Mouse (Mus musculus): ENCODE measurements around the gene Tpra1.

The Tpra1 gene

DNA sequence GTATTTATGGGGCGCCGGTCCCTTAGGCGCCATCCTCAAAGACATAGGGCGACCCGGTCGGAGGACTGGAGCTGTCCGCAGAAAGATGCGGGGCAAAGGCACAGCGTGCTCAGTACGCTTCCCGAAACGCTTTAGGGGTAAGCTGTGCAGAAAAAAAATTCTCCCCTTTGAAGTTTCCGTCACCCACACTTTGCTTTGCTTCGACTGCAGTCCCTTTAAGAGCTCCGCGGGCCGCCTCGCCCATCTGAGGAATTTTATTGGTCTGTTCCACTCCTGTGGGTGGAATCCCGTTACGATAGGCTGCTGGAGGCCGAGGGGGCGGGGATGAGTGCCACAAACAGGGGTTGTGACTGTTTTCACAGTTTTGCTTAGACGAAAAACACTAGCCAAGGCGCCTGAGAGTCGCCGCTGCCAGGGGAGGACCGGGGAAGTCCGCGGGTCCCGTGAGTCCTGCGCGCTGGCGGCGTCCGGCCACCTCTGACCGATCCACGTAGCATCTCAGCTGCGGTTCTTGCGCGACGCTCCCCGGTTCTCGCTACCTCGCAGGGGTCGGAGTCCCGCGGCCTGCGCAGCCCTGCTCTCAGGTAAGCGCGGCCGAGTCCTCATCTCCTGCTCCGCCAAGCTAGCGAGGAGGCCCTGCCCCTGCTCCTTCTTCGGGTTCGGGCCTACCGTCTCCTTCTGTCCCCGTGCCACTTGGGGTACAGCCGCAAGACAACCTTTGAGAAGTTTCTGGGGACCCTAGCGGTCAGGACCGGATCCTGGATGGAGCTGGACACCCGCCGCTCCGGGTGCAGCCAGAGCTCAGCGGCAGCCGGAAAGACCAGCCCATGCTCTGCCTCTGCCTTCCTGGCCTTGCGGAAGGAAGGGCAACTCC lies at the start of gene Tpra1:
Gene Tpra1 (plus strand): TSS at position 305 of the 874 bp plus-strand sequence.
- DNase-seq (ENCODE audit: low spot score in 2 of 2), result peak; percentile 91 to 92

DNA sequence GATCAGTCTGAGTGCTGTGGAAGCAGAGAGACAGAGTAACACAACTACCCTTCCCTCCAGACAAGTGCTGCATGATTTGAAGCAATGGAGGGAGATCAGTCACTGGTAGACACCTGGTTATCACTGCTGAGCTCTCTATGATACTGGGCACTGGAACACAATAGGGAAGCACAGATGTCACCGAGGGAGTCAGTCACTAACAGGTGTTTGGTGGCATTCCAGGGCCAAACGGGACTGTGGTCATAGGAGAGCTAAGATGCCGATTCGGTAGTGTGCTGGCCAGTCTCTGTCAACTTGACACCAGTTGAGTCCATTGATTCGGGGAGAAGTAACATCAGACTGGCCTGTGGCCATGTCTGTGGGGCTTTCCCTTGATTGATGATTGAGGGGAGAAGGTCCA lies 47.5 kb upstream of the Tpra1 start:
- DNase-seq (ENCODE audit: low spot score in 2 of 2), result no peak

DNA sequence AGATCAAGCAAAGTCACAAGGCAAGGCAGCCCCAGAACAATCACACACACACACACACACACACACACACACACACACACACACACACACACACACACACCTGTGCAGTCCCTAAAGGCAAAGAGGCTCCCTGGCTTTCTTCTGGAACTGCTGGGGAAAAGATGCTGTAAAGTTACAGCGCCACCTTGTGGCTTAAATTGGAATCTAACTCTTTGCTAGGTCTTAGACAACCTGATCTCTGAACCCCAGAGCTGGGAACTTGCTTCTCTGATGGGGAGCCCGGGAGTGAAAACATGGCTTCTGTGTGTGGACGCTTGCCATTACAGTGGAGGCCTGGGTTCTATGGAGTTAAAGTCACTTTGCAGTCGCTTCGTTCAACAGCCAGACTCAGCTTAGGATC lies 46.4 kb upstream of the Tpra1 start:
- DNase-seq (ENCODE audit: low spot score in 2 of 2), result no peak

DNA sequence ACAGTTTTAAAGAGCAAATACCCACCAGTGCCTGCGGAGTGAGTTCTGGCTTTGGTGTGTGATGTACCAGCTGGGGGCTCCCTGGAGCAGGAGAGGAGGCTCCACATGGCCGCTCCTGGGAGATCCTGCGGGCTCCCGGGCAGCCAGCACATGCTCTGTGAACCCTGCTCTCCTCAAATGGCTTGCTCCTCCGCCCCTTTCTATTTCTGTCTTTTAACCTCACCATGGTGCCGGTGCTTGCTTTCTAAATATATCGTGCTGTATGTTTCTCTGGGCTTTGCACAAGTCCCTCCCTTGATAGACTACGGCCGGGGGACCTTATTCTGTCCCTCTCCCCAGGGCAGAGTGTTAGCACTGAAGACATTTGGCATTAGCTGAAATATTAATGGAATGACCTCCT lies 44.8 kb upstream of the Tpra1 start:
- DNase-seq (ENCODE audit: low spot score in 2 of 2), result no peak

GRCm38 (mm10) chr6:88857830-88858229 lies 44.2 kb upstream of the Tpra1 start:
- DNase-seq (ENCODE audit: low spot score in 2 of 2), result no peak

GRCm38 (mm10) chr6:88858341-88858740 lies 43.7 kb upstream of the Tpra1 start:
- no peak for DNase-seq (ENCODE audit: low spot score in 2 of 2)

- no peak for DNase-seq (ENCODE audit: low spot score in 2 of 2)
Measured at GRCm38 (mm10) chr6:88860914-88861313, 41.1 kb upstream of the Tpra1 start.

DNA sequence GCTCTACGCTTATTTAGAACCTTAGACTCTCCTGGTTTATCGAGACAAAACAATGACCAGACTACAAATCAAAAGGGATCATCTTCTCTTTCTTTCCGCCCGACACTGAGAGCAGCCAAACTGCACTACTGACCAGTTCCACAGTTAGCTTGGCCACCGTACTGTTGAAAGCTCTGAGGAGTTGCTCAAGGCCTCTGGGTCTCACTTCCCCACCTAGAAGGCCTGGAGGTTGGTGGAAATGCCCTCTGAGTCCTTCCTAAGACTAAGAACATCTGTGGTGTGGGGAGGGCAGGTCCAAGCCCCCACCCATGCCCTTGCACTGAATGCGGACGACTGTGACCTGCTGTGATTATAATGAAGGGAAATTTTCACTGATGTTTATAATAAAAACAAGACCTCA lies 36.3 kb upstream of the Tpra1 start:
- DNase-seq (ENCODE audit: low spot score in 2 of 2), result no peak

DNA sequence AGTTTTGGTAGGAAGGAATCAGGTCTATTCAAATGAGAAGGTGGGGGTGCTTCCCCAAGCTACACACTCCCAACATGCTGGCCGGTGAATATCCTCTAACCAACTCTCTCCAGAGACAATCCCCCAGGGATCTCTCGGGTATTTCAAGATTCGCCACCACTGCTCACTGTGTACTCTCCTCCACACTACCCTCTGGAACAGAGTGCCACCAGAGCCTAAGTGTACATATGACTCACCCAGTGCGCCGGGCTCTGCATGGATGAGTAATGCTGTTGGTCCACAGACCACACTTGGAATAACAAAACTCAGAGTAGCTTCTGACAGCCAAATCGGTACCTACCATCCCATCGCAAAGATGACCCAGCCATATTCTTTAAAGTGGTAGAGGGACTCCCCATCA lies 32.6 kb upstream of the Tpra1 start:
- DNase-seq (ENCODE audit: low spot score in 2 of 2), result no peak

DNA sequence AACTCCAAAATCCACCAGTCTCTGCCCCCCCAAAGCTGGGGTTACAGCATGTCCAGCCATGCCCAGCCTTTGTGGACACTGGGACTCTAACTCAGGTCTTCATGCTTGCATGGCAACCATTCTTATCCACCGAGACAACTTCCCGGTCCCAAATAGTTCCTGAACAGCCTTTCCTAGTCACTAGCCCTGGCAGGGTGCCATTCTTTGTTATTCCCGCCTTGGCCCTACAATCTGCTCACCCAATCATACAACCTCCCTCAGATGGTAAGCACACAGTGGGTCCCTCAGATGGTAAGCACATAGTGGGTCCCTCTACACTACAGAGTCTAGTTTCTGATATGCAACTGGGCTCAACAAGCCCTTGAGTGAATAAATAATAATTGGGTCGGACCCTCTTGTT lies 31.5 kb upstream of the Tpra1 start:
- no peak for DNase-seq (ENCODE audit: low spot score in 2 of 2)

GRCm38 (mm10) chr6:88871546-88871945 lies 30.5 kb upstream of the Tpra1 start:
- no peak for DNase-seq (ENCODE audit: low spot score in 2 of 2)

DNA sequence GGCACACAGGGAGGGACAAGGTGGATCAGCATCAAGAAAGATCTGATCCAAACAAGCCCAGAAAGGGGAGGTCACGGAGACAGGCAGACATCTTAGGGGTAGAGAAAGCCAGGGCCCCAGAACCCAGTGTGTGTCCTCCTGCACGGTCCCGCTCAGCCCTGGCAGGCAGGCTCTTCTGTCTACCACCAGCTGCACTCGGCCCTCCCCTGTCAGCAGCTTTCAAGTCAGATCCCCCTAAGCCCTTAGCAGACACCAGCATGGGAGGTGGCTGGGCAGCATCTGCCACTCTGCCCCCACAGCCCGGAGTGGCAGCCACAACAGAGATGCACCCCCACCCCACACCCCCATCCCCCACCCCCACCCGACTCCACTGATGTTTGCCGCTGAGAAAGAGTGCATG lies 29.2 kb upstream of the Tpra1 start:
- no peak for DNase-seq (ENCODE audit: low spot score in 2 of 2)

DNA sequence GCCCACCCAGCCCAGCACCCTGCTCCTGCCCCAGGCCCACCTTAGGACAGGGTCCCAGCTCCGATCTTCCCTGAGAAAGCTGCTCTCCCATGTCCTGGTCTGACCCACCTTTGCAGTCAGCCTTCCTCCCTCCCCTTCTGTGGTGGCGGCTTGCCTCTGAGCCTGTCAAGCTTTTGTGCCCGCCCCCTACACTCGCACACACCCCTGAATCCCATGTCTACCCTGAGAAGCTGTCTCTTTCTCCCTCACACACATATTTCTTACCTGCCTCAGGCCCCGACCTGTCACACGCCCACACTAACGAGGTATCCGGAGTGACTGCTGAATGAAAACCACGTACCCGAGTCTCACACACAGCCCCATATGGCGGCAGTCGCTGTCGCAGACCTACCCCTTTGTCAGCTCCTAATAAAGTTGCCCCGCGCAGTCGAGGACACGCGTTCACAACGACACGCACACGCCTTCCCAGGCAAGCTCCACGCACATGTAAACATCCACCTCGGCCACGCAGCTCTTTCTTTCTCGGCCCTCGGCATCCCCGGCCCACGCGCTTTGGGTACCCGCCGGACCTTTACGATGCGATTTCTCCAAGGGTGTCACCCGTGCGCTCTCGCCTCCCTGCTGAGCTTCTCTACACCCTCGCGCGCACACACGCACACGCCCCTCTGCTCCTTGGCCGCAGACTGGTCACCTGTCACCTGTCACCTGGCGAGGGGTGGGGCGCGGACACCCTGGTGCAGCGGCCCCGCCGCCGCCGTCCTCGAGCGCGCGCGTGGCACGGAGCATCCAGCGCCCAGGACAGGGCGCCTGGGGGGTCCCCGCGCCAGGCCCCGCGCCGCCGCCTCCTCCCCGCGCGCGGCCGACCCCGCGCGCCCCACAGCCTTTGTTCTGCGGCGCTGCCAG lies 27.8 kb upstream of the Tpra1 start:
- DNase-seq (ENCODE audit: low spot score in 2 of 2), result no peak

GRCm38 (mm10) chr6:88874868-88875508 lies 27.1 kb upstream of the Tpra1 start, which contains the start of gene Podxl2:
TSS of gene Podxl2 (minus strand) at chr6:88875044.
- DNase-seq (ENCODE audit: low spot score in 2 of 2), result peak; percentile 71 to 78

GRCm38 (mm10) chr6:88879471-88879870 lies 22.6 kb upstream of the Tpra1 start:
- no peak for DNase-seq (ENCODE audit: low spot score in 2 of 2)

GRCm38 (mm10) chr6:88881334-88881733 lies 20.7 kb upstream of the Tpra1 start:
- no peak for DNase-seq (ENCODE audit: low spot score in 2 of 2)

DNA sequence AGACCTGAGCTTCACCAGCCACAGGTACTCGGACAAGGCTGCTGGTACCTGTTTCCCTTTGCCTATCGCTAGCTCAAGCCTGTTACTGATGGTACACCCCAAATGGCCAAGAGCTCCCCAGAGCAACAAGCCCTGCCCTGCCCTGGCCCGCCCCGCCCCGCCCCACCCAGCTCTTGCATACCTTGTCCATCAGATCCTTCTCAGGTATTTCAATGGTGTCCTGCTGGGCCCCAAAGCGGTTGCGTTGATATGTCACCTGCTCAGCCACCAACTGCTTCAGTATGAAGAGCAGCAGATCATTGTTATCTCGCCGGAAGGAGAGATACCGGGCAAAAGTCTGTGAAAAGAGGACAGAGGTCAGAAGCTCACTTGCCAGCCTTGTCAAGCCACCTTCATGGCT lies 17.9 kb upstream of the Tpra1 start:
- DNase-seq (ENCODE audit: low spot score in 2 of 2), result no peak

GRCm38 (mm10) chr6:88884690-88885089 lies 17.4 kb upstream of the Tpra1 start:
- DNase-seq (ENCODE audit: low spot score in 2 of 2), result no peak

DNA sequence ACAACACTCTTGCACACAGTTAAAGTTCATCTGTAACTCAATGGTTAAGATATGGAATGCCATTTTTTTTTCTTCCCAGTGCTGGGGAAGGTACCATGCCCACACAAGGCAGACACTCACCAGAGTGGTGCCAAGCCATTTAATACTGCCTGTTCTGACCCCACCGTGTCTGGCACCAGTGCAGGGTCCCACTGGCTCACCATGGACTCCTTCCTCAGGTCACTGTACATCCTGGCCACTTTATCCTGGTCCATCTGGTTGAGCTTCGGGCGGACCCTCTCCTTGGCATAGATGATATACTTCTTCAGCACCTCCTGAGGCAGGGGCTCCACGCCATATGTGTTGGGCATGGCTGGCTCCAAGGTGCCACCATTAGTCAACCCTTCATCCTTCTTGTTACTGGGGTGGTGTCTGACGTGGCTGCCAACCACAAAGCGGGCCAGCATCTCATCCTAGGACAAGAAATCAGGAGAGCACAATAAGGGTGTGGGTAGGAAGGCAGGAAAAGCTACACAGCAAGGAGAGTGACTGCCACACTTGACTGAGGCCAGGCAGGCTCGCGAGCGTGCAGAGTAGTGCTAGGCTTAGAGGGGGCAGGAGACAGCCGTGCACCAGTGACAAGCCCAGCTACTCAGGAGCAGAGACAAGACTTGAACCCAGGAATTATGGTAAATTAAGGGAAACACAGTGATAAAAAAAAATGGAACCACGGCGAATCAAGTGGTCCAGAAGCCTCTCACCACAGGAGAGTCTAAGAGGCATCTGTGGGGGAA lies 16.2 kb upstream of the Tpra1 start:
- no peak for DNase-seq (ENCODE audit: low spot score in 2 of 2)

DNA sequence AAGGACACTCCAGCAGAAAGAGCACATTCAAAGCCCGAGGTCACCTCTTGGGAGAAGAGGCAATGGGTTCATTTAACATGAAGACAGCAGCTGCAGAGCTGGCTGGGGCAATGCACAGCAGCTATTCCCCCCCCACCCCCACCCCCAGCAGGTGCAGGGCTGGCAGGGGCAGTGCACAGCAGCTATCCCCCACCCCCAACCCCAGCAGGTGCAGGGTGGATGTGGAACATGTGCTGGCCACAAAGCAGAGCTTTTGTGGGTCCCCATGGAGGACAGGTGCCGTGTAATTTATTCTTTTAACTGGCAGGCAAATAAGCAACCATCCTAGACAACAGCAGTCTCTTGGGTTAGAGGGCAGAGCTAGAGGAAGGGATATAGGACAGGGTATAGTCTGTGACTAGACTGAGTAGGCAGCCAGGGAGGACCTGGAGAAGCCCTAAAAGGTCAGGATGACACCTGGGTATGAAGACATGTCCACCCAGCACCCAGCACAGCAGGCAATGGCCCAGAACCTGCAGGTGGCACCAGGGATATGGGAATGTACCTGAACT lies 15.6 kb upstream of the Tpra1 start:
- DNase-seq (ENCODE audit: low spot score in 2 of 2), result no peak

DNA sequence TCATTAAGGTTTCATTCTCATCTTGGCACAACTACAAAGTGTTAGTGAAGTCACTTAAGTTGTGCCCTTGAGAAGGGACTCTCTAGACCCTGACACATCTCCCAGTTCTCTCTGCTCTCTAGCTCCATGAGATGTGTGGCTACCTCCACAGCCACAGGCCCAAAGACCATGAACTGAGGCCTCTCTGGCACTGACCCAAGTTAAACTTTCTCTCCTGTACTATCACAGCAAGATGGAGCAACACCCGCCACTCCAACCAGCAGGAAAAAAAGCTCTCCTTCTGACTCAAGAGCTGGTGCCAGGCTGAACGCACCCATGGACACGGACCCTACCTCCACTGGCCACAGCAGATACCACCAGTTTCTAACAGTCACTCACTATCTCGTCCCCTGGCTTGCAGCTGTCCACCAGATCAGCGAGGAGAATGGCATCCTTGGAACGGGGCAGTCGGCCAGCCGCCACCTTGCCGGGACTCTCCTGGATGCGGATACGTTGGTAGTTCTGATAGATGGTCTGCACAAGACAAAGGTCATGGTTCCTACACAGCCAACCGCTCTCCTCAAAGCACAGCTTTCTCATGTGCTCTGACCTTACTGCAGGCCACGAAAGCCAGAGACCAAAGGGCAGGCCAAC lies 12.5 kb upstream of the Tpra1 start:
- DNase-seq (ENCODE audit: low spot score in 2 of 2), result no peak
